Mouse (Mus musculus): ENCODE results near the gene Skiv2l.

- TF ChIP-seq MAFK (IDR thresholded peaks at IDR 0.05; ENCODE audit: insufficient read depth, low read depth, low read length), result no peak
- TF ChIP-seq ZNF384 (IDR thresholded peaks at IDR 0.05; ENCODE audit: low read depth, low read length), result no peak
These were observed 33.3 kb upstream of the Skiv2l start for GRCm38 (mm10) chr17:34883332-34883731.

All from ES-E14 (cell line).